Mouse (Mus musculus) embryonic facial prominence, embryonic 11.5 days (tissue): ENCODE results near the gene Limch1. TPM values are rescaled to one million over a fixed set of nuclear protein-coding genes. Genes with fewer than 3 reads are reported as not detected.

Experiments
- ATAC-seq: fragments of 200-750 bp; cut with Nextera tagmentation; replicated peaks from 2 replicates; pipeline ENCODE4 v1.8.0; 2017; ENCODE audit warnings: low read depth; ENCODE audit not compliant: insufficient number of reproducible peaks, low FRiP score, low TSS enrichment
- DNase-seq: peaks from one replicate; pipeline ENCODE4 v3.0.0-alpha.2; 2015; ENCODE audit warnings: low spot score
- H3K27ac ChIP-seq: fragments of 300-500 bp; sonication (generic); replicated peaks from 2 replicates; pipeline ENCODE4 v1.5.1; 2014; ENCODE audit warnings: mild to moderate bottlenecking, low read depth, low read length, control low read depth
- H3K27me3 ChIP-seq: fragments of 300-500 bp; sonication (generic); 2 replicates; pipeline ENCODE4 v1.6.1; 2014; ENCODE audit warnings: mild to moderate bottlenecking, low read length, moderate library complexity, mixed read lengths; ENCODE audit not compliant: control insufficient read depth, insufficient read depth
- H3K36me3 ChIP-seq: fragments of 300-500 bp; sonication (generic); replicated peaks from 2 replicates; pipeline ENCODE4 v1.6.1; 2014; ENCODE audit warnings: low read depth, mild to moderate bottlenecking, low read length, moderate library complexity, mixed read lengths; ENCODE audit not compliant: control insufficient read depth, insufficient read depth
- H3K4me1 ChIP-seq: fragments of 300-500 bp; sonication (generic); 2 replicates; pipeline ENCODE4 v1.6.1; 2014; ENCODE audit warnings: low read length, mixed read lengths; ENCODE audit not compliant: control insufficient read depth, insufficient read depth
- H3K4me2 ChIP-seq: fragments of 300-500 bp; sonication (generic); 2 replicates; pipeline ENCODE4 v1.6.1; 2014; ENCODE audit warnings: low read depth, mild to moderate bottlenecking, control low read depth, low read length, moderate library complexity
- H3K4me3 ChIP-seq: fragments of 300-500 bp; sonication (generic); 2 replicates; pipeline ENCODE4 v1.5.1; 2014; ENCODE audit warnings: low read depth, low read length, control low read depth
- H3K9ac ChIP-seq: fragments of 300-500 bp; sonication (generic); replicated peaks from 2 replicates; pipeline ENCODE4 v1.6.1; 2014; ENCODE audit warnings: mild to moderate bottlenecking, control low read depth, low read length
- H3K9me3 ChIP-seq: fragments of 300-500 bp; sonication (generic); replicated peaks from 2 replicates; pipeline ENCODE4 v1.6.1; 2016; ENCODE audit warnings: mild to moderate bottlenecking, low read length, inconsistent platforms, mixed read lengths; ENCODE audit not compliant: control insufficient read depth
- WGBS: fragments of 180-500 bp; shearing (Covaris S2); extraction: QIAGEN DNeasy Blood & Tissue Kit; methylation state at CpG from one replicate; pipeline ENCODE4 v1.1.7; 2014; 5-methylcytosine and 5-hydroxymethylcytosine counted together
- polyA plus RNA-seq: library from polyadenylated mRNA; unstranded; fragments of >200 nt; fragmentation: Nextera tagmentation; extraction: Ambion mirVana; gene quantifications from 2 replicates; pipeline ENCODE4 v1.2.1, GENCODE M21; 2014

The Limch1 gene
- polyA plus RNA-seq, 1 experiment from 2014 or later: 69.3 TPM

DNA sequence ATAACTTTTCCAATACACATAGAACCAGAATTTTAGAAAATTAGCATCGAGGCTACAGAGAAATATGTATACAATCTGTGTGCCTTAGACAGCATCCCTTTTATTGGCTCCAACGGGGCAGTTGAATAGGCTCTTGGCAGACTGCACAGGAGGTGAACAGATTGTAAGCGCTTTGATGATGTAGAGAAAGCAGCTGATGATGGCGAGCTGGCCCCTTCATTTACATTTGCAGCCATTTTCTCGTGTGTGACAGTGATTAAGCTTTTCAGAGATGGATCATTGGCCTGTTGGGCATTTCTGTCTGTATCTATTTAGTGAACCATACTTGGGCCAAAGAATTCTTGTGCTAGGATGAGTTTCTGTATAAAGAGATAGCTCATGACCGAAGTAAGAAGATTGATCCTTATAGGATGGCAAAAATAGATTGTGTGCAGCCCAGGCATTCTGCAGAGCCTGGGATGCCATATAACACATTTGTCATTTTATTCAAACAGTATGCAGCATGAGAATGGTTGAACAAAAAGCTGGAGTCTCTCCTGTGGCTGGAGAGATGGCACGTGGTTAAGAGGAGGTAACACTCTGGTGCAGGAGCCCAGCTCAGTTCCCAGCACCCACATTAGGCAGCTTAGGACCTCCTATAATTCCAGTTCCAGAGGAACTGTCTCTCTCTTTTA is 208.5 kb downstream of the Limch1 start:
- Histone ChIP-seq H3K27me3 (no peaks in the 10 kb centered on the region), H3K27ac (no peak overlapping the region), H3K36me3 (no peaks in the 10 kb centered on the region), H3K4me2 (no peak overlapping the region), H3K9me3 (no peaks in the 10 kb centered on the region), H3K4me3 (no peak overlapping the region), H3K4me1 (no peaks in the 10 kb centered on the region), H3K9ac (no peak overlapping the region)
- no peak for ATAC-seq
- no peak for DNase-seq
- 81% methylated on average over 7 of the region's 7 CpGs for WGBS

DNA sequence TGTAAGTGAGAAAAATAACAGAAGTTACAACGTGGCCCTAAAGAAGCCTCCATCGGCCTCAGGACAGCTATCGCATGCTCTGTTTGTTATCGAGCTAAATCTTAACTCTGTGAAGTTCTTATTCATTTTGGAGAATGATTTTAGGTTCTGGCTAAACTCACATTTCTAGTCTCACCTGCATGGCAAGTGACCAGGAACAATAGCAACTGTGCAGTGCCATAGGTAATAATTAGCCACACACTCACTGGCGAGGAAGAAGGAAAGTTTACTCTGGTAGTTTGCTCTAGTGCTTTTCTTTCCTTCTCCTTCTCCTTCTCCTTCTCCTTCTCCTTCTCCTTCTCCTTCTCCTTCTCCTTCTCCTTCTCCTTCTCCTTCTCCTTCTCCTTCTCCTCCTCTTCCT is 209.6 kb downstream of the Limch1 start:
- no peak for ATAC-seq
- no peaks in the 10 kb centered on the region for H3K27me3 ChIP-seq
- DNase-seq: no peak
- H3K36me3 ChIP-seq: no peaks in the 10 kb centered on the region
- H3K27ac ChIP-seq: no peak overlapping the region
- no peak overlapping the region for H3K9ac ChIP-seq
- no peaks in the 10 kb centered on the region for H3K9me3 ChIP-seq
- H3K4me1 ChIP-seq: no peaks in the 10 kb centered on the region
- no peak overlapping the region for H3K4me2 ChIP-seq
- 87% methylated on average over 5 of the region's 5 CpGs for WGBS
- no peak overlapping the region for H3K4me3 ChIP-seq

DNA sequence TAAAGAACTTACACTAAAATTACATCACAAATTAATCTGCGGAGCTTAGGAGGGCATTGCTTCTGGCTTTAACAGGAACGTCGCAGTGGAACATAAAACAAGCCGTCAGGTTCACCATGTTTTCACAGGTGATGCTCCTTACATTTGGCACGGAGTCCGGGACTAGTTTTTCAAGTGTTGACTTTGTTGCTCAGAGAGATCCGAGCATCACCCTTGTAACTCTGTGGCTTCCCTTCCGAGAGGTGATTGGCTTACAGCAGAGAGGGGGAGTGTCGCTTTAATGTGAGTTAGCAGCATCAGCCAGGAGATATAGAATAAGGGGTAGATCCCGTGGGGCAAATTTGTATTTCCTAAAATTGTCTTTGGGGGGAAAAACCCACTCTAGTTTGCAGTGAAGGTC is 212.0 kb downstream of the Limch1 start:
- Histone ChIP-seq H3K27me3 (no peaks in the 10 kb centered on the region), H3K27ac (no peak overlapping the region), H3K4me3 (no peak overlapping the region), H3K4me2 (no peak overlapping the region), H3K9me3 (no peaks in the 10 kb centered on the region), H3K4me1 (no peaks in the 10 kb centered on the region; the same call in 1 of the 2 replicates), H3K9ac (no peak overlapping the region), H3K36me3 (no peaks in the 10 kb centered on the region)
- 47% methylated on average over 10 of the region's 10 CpGs for WGBS
- ATAC-seq (no peak), DNase-seq (peak; percentile 61)

DNA sequence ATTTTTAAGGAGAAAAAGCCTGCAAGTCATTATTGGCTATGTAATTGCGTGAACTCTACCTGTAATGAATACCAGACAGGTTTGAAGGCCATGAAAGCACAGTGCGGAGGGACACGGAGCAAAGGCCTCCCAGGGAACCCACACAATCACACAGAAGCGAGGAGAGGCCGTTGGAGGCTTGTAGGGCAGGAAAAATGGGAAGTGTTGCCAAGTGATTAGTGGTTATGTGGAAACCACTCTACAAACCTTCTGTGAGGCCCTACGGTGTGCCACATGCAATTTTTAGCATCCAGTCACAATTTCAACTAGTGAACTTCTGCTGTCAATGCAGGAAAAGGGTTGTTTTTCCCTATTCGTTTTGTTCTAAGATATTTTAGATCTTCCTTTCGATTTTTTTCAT is 212.5 kb downstream of the Limch1 start:
- Histone ChIP-seq H3K4me2 (no peak overlapping the region), H3K9ac (no peak overlapping the region), H3K4me3 (no peak overlapping the region), H3K36me3 (no peaks in the 10 kb centered on the region), H3K4me1 (no peaks in the 10 kb centered on the region; the same call in 1 of the 2 replicates), H3K27ac (no peak overlapping the region), H3K27me3 (no peaks in the 10 kb centered on the region), H3K9me3 (no peaks in the 10 kb centered on the region)
- DNase-seq (peak; percentile 74), ATAC-seq (no peak)
- WGBS: 50% methylated on average over 8 of the region's 8 CpGs

DNA sequence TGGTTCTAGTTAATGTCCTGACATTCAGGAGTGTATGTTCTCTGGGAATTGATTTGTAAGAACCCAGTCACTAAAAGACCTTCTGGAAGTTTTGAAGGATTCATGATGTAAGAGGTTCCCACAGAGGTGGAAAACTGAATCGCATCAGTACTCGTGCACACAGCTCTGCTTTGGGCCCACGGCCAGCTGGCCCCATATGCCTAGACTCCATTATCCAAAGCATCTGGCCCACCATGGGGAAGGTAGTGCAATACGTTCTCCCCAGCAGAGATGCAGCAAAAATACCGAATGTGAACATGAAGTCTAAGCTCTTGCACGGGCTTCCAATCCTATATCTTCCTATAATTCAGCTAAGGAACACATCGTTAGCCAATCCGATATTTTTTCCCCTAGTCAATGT is 214.3 kb downstream of the Limch1 start:
- no peak for ATAC-seq
- 84% methylated on average over 8 of the region's 8 CpGs for WGBS
- H3K27me3 ChIP-seq: no peaks in the 10 kb centered on the region
- H3K36me3 ChIP-seq: no peaks in the 10 kb centered on the region
- no peak overlapping the region for H3K4me3 ChIP-seq
- no peak overlapping the region for H3K9ac ChIP-seq
- no peak overlapping the region for H3K4me2 ChIP-seq
- no peak overlapping the region for H3K27ac ChIP-seq
- no peaks in the 10 kb centered on the region; the same call in 1 of the 2 replicates for H3K4me1 ChIP-seq
- no peaks in the 10 kb centered on the region for H3K9me3 ChIP-seq
- DNase-seq: no peak

DNA sequence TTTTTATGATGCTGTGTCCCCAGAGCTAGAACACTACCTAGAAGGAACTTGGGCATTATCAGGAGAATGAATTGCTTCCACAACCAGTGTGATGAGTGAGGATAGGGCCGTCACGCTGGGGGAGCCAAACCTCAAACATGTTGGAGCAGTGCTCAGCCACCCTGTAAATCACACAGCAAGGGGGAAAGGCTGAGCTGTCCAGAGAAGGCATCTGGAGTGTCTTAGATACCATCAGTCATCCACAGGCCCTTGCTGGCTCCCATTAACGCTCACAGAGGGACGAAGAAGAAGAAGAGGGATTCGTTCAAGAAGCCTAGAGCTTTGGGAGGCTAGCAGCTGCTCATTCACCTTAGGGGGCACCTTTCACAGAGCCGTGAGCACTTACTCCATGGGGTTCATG is 219.8 kb downstream of the Limch1 start:
- ATAC-seq: no peak
- H3K27ac ChIP-seq: no peak overlapping the region

DNA sequence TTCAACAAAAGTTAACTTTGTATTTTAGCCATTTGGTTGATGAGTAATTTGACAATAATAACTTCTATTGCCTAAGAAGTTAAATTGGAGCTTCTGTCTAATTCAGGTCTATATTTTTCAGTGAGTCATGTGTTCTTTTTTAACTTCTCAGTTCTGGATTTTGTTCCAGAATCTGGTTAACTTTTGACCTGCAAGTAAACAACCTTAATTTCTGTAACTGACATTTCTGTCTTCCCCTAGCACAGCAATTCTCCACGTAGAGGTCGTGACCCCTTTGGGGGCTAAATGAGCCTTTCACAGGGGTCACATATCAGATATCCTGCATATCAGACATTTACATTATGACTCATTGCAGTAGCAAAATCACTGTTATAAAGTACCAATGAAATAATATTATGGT is 221.5 kb downstream of the Limch1 start:
- Histone ChIP-seq H3K27ac (peak overlapping the region; percentile 78; the same call in 1 of the 2 replicates), H3K4me3 (no peak overlapping the region), H3K4me1 (peaks cover 7% of the 10 kb centered on the region), H3K9me3 (no peaks in the 10 kb centered on the region), H3K36me3 (no peaks in the 10 kb centered on the region), H3K9ac (no peak overlapping the region), H3K4me2 (no peak overlapping the region), H3K27me3 (no peaks in the 10 kb centered on the region)
- WGBS: 34% methylated on average over 2 of the region's 2 CpGs
- DNase-seq: no peak
- ATAC-seq: no peak

More for the DNA sequence above, 219.8 kb downstream of the Limch1 start:
- Histone ChIP-seq H3K4me3 (no peak overlapping the region), H3K36me3 (no peaks in the 10 kb centered on the region), H3K4me2 (no peak overlapping the region), H3K4me1 (peaks cover 7% of the 10 kb centered on the region), H3K27me3 (no peaks in the 10 kb centered on the region), H3K9me3 (no peaks in the 10 kb centered on the region), H3K9ac (no peak overlapping the region)
- 62% methylated on average over 6 of the region's 6 CpGs for WGBS
- no peak for DNase-seq

DNA sequence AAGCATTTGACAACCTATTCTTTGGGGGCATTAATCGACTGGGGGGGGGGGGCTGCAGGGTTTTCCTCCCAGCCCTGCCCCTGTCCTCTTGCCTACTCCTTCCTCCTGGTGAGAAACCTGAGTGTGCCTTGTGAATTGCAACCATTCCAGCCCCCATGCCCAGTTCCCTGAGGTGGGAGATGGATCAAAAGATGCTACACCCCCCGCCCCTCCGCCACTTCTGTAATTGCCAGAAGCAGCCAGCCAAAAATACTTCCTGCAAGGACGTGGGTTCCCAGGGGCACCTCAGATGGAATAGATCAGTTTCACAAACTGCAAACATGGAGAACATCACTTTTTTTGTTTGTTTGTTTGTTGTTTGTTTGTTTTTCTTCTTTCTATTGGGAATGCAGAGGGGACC is 222.0 kb downstream of the Limch1 start:
- ATAC-seq: no peak
- no peaks in the 10 kb centered on the region for H3K36me3 ChIP-seq
- H3K9me3 ChIP-seq: no peaks in the 10 kb centered on the region
- peak overlapping the region; percentile 78 for H3K27ac ChIP-seq
- peak; percentile 47 for DNase-seq
- H3K4me3 ChIP-seq: no peak overlapping the region
- H3K4me2 ChIP-seq: peak overlapping the region; percentile 50
- no peaks in the 10 kb centered on the region for H3K27me3 ChIP-seq
- peaks cover 7% of the 10 kb centered on the region for H3K4me1 ChIP-seq
- 14% methylated on average over 4 of the region's 4 CpGs for WGBS
- H3K9ac ChIP-seq: peak overlapping the region; percentile 36; the same call in 1 of the 2 replicates
